Mouse (Mus musculus): ENCODE measurements at regions not wholly inside any gene's neighbourhood (a gene's known extent, or its start where the extent isn't known, plus 50 kb on each side); places are given as distances from the start of the nearest gene placed in this dataset.

GRCm38 (mm10) chr12:68827549-68828249, 331.3 kb downstream of the Rps29 start:
- 79% methylated on average over 9 of the region's 9 CpGs for WGBS
- H3K9ac ChIP-seq (replicated peaks; ENCODE audit: low read depth, low read length) = no peak overlapping the region
- ATAC-seq (ENCODE audit: insufficient number of reproducible peaks, insufficient read depth, low FRiP score, low read depth) = no peak

GRCm38 (mm10) chr12:68794396-68794795, 364.6 kb downstream of the Rps29 start:
- Histone ChIP-seq H3K27ac (ENCODE audit: low read length) (no peak overlapping the region), H3K4me3 (ENCODE audit: low read depth, low read length) (no peak overlapping the region), H3K4me1 (ENCODE audit: control insufficient read depth, insufficient read depth, low read length) (no peaks in the 10 kb centered on the region), H3K27me3 (ENCODE audit: control insufficient read depth, insufficient read depth, low read length) (no peaks in the 10 kb centered on the region), H3K9me3 (ENCODE audit: control insufficient read depth, low read depth, low read length) (no peaks in the 10 kb centered on the region), H3K9ac (replicated peaks; ENCODE audit: low read depth, low read length) (no peak overlapping the region), H3K4me2 (replicated peaks; ENCODE audit: low read depth, low read length) (no peak overlapping the region), H3K36me3 (ENCODE audit: control insufficient read depth, insufficient read depth, low read length) (no peaks in the 10 kb centered on the region)
- WGBS = 67% methylated on average over 5 of the region's 5 CpGs
- no peak for ATAC-seq (ENCODE audit: insufficient number of reproducible peaks, insufficient read depth, low FRiP score, low read depth)

More at GRCm38 (mm10) chr12:68827549-68828249, 331.3 kb downstream of the Rps29 start:
- Histone ChIP-seq H3K27me3 (ENCODE audit: control insufficient read depth, insufficient read depth, low read length) (no peaks in the 10 kb centered on the region), H3K27ac (ENCODE audit: low read length) (no peak overlapping the region), H3K36me3 (ENCODE audit: control insufficient read depth, insufficient read depth, low read length) (no peaks in the 10 kb centered on the region), H3K4me2 (replicated peaks; ENCODE audit: low read depth, low read length) (no peak overlapping the region), H3K4me1 (ENCODE audit: control insufficient read depth, insufficient read depth, low read length) (no peaks in the 10 kb centered on the region), H3K9me3 (ENCODE audit: control insufficient read depth, low read depth, low read length) (no peaks in the 10 kb centered on the region), H3K4me3 (ENCODE audit: low read depth, low read length) (no peak overlapping the region)

DNA sequence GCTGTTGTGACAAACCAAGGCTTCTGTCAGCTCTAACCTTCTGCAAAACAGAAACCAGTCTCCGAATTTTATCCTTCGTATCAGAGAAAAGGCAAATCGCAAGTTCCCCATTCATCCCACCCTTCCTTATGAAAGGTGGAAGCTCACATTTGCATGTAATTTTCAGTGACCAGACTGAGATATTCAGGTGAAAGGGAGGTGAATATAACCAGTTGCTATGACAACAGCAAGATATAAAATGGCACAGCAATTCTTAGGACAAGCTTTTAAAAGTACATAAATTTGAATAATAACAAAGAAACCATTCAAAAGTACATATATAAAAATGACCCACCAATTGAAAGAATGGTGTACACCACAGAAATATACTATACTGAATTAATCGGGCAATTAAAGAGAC, 375.4 kb downstream of the Rps29 start:
- H3K4me1 ChIP-seq (ENCODE audit: control insufficient read depth, insufficient read depth, low read length) = no peaks in the 10 kb centered on the region
- no peak for ATAC-seq (ENCODE audit: insufficient number of reproducible peaks, insufficient read depth, low FRiP score, low read depth)
- H3K36me3 ChIP-seq (ENCODE audit: control insufficient read depth, insufficient read depth, low read length) = no peaks in the 10 kb centered on the region
- no peak overlapping the region for H3K4me2 ChIP-seq (replicated peaks; ENCODE audit: low read depth, low read length)
- H3K27me3 ChIP-seq (ENCODE audit: control insufficient read depth, insufficient read depth, low read length) = no peaks in the 10 kb centered on the region
- no peak overlapping the region for H3K27ac ChIP-seq (ENCODE audit: low read length)
- H3K9me3 ChIP-seq (ENCODE audit: control insufficient read depth, low read depth, low read length) = no peaks in the 10 kb centered on the region
- H3K4me3 ChIP-seq (ENCODE audit: low read depth, low read length) = no peak overlapping the region
- 83% methylated on average over 4 of the region's 4 CpGs for WGBS
- H3K9ac ChIP-seq (replicated peaks; ENCODE audit: low read depth, low read length) = no peak overlapping the region

DNA sequence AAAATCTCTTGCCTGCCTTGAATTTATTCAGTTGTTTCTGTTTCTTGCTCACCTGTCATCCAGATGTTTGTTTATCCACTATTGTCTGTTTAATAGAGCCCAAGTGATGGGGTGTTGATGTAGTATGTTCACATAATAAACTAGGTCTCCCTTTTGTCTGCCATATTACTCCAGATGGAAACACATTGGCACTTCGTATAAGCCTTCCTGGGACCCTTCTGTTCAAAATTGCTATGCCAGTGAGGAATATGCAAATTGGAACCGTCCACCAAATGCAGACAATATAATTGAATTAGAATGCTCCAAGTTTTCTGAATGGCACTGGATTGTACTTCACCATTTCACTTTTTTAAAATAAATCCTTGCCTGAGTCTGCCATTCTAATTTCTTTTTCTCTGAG, 383.5 kb downstream of the Rps29 start:
- 88% methylated on average over 2 of the region's 2 CpGs for WGBS
- H3K36me3 ChIP-seq (ENCODE audit: control insufficient read depth, insufficient read depth, low read length) = no peaks in the 10 kb centered on the region

GRCm38 (mm10) chr12:68774800-68775199, 384.2 kb downstream of the Rps29 start:
- no peak overlapping the region for H3K9ac ChIP-seq (replicated peaks; ENCODE audit: low read depth, low read length)
- no peaks in the 10 kb centered on the region for H3K36me3 ChIP-seq (ENCODE audit: control insufficient read depth, insufficient read depth, low read length)
- ATAC-seq (ENCODE audit: insufficient number of reproducible peaks, insufficient read depth, low FRiP score, low read depth) = no peak
- WGBS = 84% methylated on average over 8 of the region's 8 CpGs
- no peaks in the 10 kb centered on the region for H3K27me3 ChIP-seq (ENCODE audit: control insufficient read depth, insufficient read depth, low read length)
- no peak overlapping the region for H3K4me3 ChIP-seq (ENCODE audit: low read depth, low read length)
- no peak overlapping the region for H3K27ac ChIP-seq (ENCODE audit: low read length)
- H3K4me1 ChIP-seq (ENCODE audit: control insufficient read depth, insufficient read depth, low read length) = no peaks in the 10 kb centered on the region
- no peaks in the 10 kb centered on the region for H3K9me3 ChIP-seq (ENCODE audit: control insufficient read depth, low read depth, low read length)
- no peak overlapping the region for H3K4me2 ChIP-seq (replicated peaks; ENCODE audit: low read depth, low read length)

More for the DNA sequence above, 383.5 kb downstream of the Rps29 start:
- Histone ChIP-seq H3K4me1 (ENCODE audit: control insufficient read depth, insufficient read depth, low read length) (no peaks in the 10 kb centered on the region), H3K27me3 (ENCODE audit: control insufficient read depth, insufficient read depth, low read length) (no peaks in the 10 kb centered on the region), H3K4me3 (ENCODE audit: low read depth, low read length) (no peak overlapping the region), H3K27ac (ENCODE audit: low read length) (no peak overlapping the region), H3K9ac (replicated peaks; ENCODE audit: low read depth, low read length) (no peak overlapping the region), H3K9me3 (ENCODE audit: control insufficient read depth, low read depth, low read length) (no peaks in the 10 kb centered on the region), H3K4me2 (replicated peaks; ENCODE audit: low read depth, low read length) (no peak overlapping the region)
- no peak for ATAC-seq (ENCODE audit: insufficient number of reproducible peaks, insufficient read depth, low FRiP score, low read depth)

DNA sequence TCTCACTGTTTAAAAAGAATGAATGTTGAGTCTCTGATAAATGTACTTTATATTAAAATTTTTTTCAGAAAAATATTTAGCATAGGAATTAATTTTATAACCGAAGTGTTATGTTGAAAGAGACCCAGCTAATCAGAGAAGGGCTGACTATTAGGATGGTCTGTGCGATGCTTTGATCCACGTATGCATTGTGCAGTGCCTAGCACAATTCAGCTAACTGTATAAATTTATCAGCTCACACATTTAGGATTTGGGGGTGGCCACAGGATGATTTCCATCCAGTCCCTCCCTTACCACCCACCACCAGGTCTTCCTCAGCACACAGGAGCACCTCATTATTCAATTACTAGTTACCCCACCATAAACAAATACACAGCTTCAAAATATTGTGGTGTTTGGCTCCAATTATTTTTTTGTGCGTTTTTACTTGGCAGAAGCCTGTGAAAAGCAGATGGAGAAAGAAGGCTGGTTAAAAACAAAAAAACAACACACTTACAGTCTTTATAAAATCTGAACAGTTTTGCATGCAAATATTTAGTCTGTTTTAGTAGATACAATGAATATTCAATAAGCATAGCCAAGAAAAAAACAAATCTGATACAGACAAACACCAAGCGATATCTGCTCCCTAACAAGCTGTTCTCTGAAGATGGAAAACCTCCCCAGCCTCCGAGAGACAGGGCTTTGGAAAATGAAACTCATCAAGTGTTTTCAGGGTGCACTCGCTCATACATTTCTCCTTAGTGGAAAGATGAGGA, 400.5 kb downstream of the Rps29 start:
- Histone ChIP-seq H3K27me3 (ENCODE audit: control insufficient read depth, insufficient read depth, low read length) (no peaks in the 10 kb centered on the region), H3K4me1 (ENCODE audit: control insufficient read depth, insufficient read depth, low read length) (no peaks in the 10 kb centered on the region), H3K27ac (ENCODE audit: low read length) (no peak overlapping the region), H3K4me3 (ENCODE audit: low read depth, low read length) (no peak overlapping the region), H3K9ac (replicated peaks; ENCODE audit: low read depth, low read length) (no peak overlapping the region), H3K36me3 (ENCODE audit: control insufficient read depth, insufficient read depth, low read length) (no peaks in the 10 kb centered on the region), H3K9me3 (ENCODE audit: control insufficient read depth, low read depth, low read length) (no peaks in the 10 kb centered on the region), H3K4me2 (replicated peaks; ENCODE audit: low read depth, low read length) (no peak overlapping the region)
- WGBS = 81% methylated on average over 7 of the region's 7 CpGs
- ATAC-seq (ENCODE audit: insufficient number of reproducible peaks, insufficient read depth, low FRiP score, low read depth) = no peak

DNA sequence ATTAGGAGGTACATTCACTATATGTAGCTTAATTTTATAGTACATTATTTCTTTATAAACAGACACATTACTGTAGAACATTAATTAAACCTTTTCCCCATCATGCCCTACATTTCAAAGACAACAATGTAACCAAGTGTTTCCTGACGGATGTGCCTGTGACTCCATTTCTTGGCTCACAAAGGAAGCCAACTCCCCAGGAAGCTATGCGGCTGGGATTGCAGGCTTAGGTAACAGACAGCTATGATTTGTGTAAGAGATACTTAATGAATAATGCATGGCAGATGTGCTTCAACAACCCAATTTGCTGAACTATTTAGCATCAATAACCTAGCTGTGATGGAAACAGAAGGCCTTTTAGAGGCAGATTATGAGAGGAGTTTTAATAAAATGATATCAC, 430.1 kb downstream of the Rps29 start:
- no peaks in the 10 kb centered on the region for H3K27me3 ChIP-seq (ENCODE audit: control insufficient read depth, insufficient read depth, low read length)
- WGBS = 50% methylated on average over 2 of the region's 2 CpGs
- no peak for ATAC-seq (ENCODE audit: insufficient number of reproducible peaks, insufficient read depth, low FRiP score, low read depth)

DNA sequence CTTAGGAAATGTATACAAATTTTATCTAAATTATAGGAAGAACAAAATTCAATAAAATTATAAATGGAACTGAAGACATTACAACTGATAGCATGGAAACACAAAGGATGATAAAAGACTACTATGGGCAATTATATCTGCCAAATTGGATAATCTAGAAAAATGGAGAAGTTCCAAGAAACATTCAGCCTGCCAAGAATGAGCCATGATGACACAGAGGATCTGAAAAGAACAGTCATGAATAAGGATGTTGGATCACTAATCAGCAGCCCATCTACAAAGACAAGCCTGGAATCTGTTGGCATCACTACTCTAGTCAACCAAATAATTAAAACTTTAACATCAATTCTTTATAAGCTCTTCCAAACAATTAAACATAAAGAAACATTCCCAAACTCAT, 440.0 kb downstream of the Rps29 start:
- Histone ChIP-seq H3K4me2 (replicated peaks; ENCODE audit: low read depth, low read length) (no peak overlapping the region), H3K36me3 (ENCODE audit: control insufficient read depth, insufficient read depth, low read length) (no peaks in the 10 kb centered on the region), H3K9me3 (ENCODE audit: control insufficient read depth, low read depth, low read length) (no peaks in the 10 kb centered on the region), H3K27me3 (ENCODE audit: control insufficient read depth, insufficient read depth, low read length) (no peaks in the 10 kb centered on the region), H3K4me1 (ENCODE audit: control insufficient read depth, insufficient read depth, low read length) (no peaks in the 10 kb centered on the region), H3K27ac (ENCODE audit: low read length) (no peak overlapping the region), H3K4me3 (ENCODE audit: low read depth, low read length) (no peak overlapping the region), H3K9ac (replicated peaks; ENCODE audit: low read depth, low read length) (no peak overlapping the region)
- ATAC-seq (ENCODE audit: insufficient number of reproducible peaks, insufficient read depth, low FRiP score, low read depth) = no peak

More for the DNA sequence above, 430.1 kb downstream of the Rps29 start:
- H3K9me3 ChIP-seq (ENCODE audit: control insufficient read depth, low read depth, low read length) = no peaks in the 10 kb centered on the region
- no peak overlapping the region for H3K9ac ChIP-seq (replicated peaks; ENCODE audit: low read depth, low read length)
- H3K4me2 ChIP-seq (replicated peaks; ENCODE audit: low read depth, low read length) = no peak overlapping the region
- no peak overlapping the region for H3K4me3 ChIP-seq (ENCODE audit: low read depth, low read length)
- no peaks in the 10 kb centered on the region for H3K36me3 ChIP-seq (ENCODE audit: control insufficient read depth, insufficient read depth, low read length)
- no peak overlapping the region for H3K27ac ChIP-seq (ENCODE audit: low read length)
- no peaks in the 10 kb centered on the region for H3K4me1 ChIP-seq (ENCODE audit: control insufficient read depth, insufficient read depth, low read length)
